Comparison of ENCODE assay signal across 8 mouse cellular contexts in the genomic region with DNA sequence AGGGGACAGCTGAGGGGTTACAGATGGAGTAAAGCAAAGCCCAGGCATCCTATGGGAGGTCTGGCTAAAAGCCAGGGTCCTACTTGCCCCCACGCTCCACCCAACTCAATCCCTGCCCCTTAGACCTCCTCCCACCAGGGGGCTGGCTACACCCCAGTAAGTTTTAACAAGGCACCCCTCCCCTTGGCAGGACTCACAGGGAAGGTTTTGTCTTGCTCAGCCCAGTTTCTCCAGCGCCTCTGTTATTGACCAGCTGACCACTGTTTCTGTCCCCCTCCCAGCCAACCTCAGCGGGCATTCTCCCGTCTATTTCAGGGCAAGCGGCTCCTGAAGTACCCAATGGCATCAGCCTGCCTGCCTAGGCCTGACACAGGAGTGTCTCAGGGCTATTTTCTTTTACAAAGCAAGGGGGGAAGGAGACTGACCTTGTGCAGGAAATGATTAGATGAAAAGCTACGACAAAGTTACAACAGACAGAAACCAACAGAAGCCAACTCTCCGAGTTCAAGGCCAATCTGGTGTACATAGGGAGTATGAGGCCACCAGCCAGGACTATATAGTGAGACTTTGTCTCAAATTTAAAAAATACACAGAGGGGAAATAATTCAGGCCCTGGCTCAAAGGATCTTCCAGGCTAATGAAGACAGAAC. TPM values are rescaled to one million over a fixed set of nuclear protein-coding genes. Genes with fewer than 3 reads are reported as not detected.
DNase-seq lines count a peak whose midpoint lies in the region; ATAC-seq and TF ChIP-seq lines count a peak whose summit lies in the region.

No protein-coding gene starts in this region.

- 0 out of 2 replicates have a peak overlapping the region, but pooled peaks have one; percentile 6 for H3K4me3 ChIP-seq in lung, embryonic 14.5 days (ENCODE audit: low read depth, low read length)
- H3K4me3 ChIP-seq in embryonic facial prominence, embryonic 14.5 days (ENCODE audit: low read depth, low read length): no peak overlapping the region
- peak overlapping the region; percentile 29 for H3K4me3 ChIP-seq in stomach, embryonic 16.5 days (replicated peaks; ENCODE audit: low read length)
- H3K4me3 ChIP-seq in midbrain, embryonic 15.5 days: no peak overlapping the region

- peaks cover 8% of the 10 kb centered on the region; the same call in 1 of the 2 replicates for H3K36me3 ChIP-seq in lung, embryonic 14.5 days (ENCODE audit: insufficient read depth)
- peaks cover 5% of the 10 kb centered on the region; the same call in 1 of the 2 replicates for H3K36me3 ChIP-seq in embryonic facial prominence, embryonic 14.5 days (ENCODE audit: control insufficient read depth, insufficient read depth, low read length)
- peaks cover 4% of the 10 kb centered on the region; the same call in 1 of the 2 replicates for H3K36me3 ChIP-seq in stomach, embryonic 16.5 days (ENCODE audit: control insufficient read depth, insufficient read depth, low read length)
- H3K36me3 ChIP-seq in midbrain, embryonic 15.5 days (replicated peaks): no peaks in the 10 kb centered on the region

- H3K27me3 ChIP-seq in lung, embryonic 14.5 days (ENCODE audit: insufficient read depth, low read length): no peaks in the 10 kb centered on the region
- no peaks in the 10 kb centered on the region for H3K27me3 ChIP-seq in embryonic facial prominence, embryonic 14.5 days (replicated peaks; ENCODE audit: control insufficient read depth, insufficient read depth, low read length)
- no peaks in the 10 kb centered on the region for H3K27me3 ChIP-seq in stomach, embryonic 16.5 days (ENCODE audit: control insufficient read depth, insufficient read depth, low read length)
- H3K27me3 ChIP-seq in midbrain, embryonic 15.5 days (replicated peaks): no peaks in the 10 kb centered on the region

- H3K9me3 ChIP-seq in lung, embryonic 14.5 days (ENCODE audit: low read depth, low read length): no peaks in the 10 kb centered on the region
- H3K9me3 ChIP-seq in embryonic facial prominence, embryonic 14.5 days (ENCODE audit: control insufficient read depth, low read length): no peaks in the 10 kb centered on the region
- H3K9me3 ChIP-seq in stomach, embryonic 16.5 days (replicated peaks; ENCODE audit: control insufficient read depth, low read length): no peaks in the 10 kb centered on the region
- no peaks in the 10 kb centered on the region for H3K9me3 ChIP-seq in midbrain, embryonic 15.5 days

- H3K4me1 ChIP-seq in lung, embryonic 14.5 days (ENCODE audit: insufficient read depth): peaks cover 36% of the 10 kb centered on the region
- peaks cover 25% of the 10 kb centered on the region for H3K4me1 ChIP-seq in embryonic facial prominence, embryonic 14.5 days (ENCODE audit: control insufficient read depth, insufficient read depth, low read length)
- H3K4me1 ChIP-seq in stomach, embryonic 16.5 days (ENCODE audit: control insufficient read depth, insufficient read depth, low read length): peaks cover 29% of the 10 kb centered on the region
- peaks cover 19% of the 10 kb centered on the region for H3K4me1 ChIP-seq in midbrain, embryonic 15.5 days

- peak; percentile 44 for DNase-seq in adrenal gland, postnatal 10 days
- DNase-seq in adrenal gland, postnatal 4 days (ENCODE audit: low spot score in 2 of 2): no peak
- peak; percentile 72 for DNase-seq in lung, embryonic 14.5 days
- DNase-seq in lung, postnatal 14 days: no peak
- DNase-seq in embryonic facial prominence, embryonic 14.5 days (ENCODE audit: low spot score): no peak
- peak; percentile 35 to 52 for DNase-seq in heart, postnatal 36 days

- peak overlapping the region; percentile 74 for H3K4me2 ChIP-seq in lung, embryonic 14.5 days
- 0 out of 2 replicates have a peak overlapping the region, but pooled peaks have one; percentile 13 for H3K4me2 ChIP-seq in embryonic facial prominence, embryonic 14.5 days (ENCODE audit: low read depth, low read length)
- peak overlapping the region; percentile 65 for H3K4me2 ChIP-seq in stomach, embryonic 16.5 days (ENCODE audit: low read depth, low read length)
- H3K4me2 ChIP-seq in midbrain, embryonic 15.5 days: no peak overlapping the region

- intact Hi-C loops in heart, postnatal 36 days (cut with DNase I): loop anchor here (5.0 kb wide), 1 partner anchor 115 kb away; a partner anchor contains a TSS

- peak overlapping the region; percentile 68 for H3K27ac ChIP-seq in lung, embryonic 14.5 days (ENCODE audit: low read depth)
- H3K27ac ChIP-seq in embryonic facial prominence, embryonic 14.5 days (replicated peaks; ENCODE audit: low read depth, low read length): no peak overlapping the region; the same call in 1 of the 2 replicates
- peak overlapping the region; percentile 83 for H3K27ac ChIP-seq in stomach, embryonic 16.5 days (ENCODE audit: low read length)
- no peak overlapping the region for H3K27ac ChIP-seq in midbrain, embryonic 15.5 days

- TF ChIP-seq CTCF in lung, embryonic 14.5 days (IDR thresholded peaks at IDR 0.05; ENCODE audit: low read depth): peak; percentile 28; the same call in 1 of the 2 replicates

- no peak for ATAC-seq in lung, embryonic 14.5 days (ENCODE audit: insufficient read depth)
- no peak for ATAC-seq in embryonic facial prominence, embryonic 14.5 days (ENCODE audit: low read depth)
- no peak for ATAC-seq in stomach, embryonic 16.5 days (ENCODE audit: insufficient read depth, low FRiP score)
- ATAC-seq in midbrain, embryonic 15.5 days (replicated peaks): no peak

- 41% methylated on average over 7 of the region's 7 CpGs for WGBS in lung, embryonic 14.5 days
- 37% methylated on average over 7 of the region's 7 CpGs for WGBS in embryonic facial prominence, embryonic 14.5 days
- WGBS in stomach, embryonic 16.5 days: 40% methylated on average over 7 of the region's 7 CpGs
- 27% methylated on average over 7 of the region's 7 CpGs for WGBS in midbrain, embryonic 15.5 days

- 0 out of 2 replicates have a peak overlapping the region, but pooled peaks have one; percentile 18 for H3K9ac ChIP-seq in lung, embryonic 14.5 days
- H3K9ac ChIP-seq in embryonic facial prominence, embryonic 14.5 days (ENCODE audit: low read depth, low read length): no peak overlapping the region; the same call in 1 of the 2 replicates
- H3K9ac ChIP-seq in stomach, embryonic 16.5 days (ENCODE audit: low read length): peak overlapping the region; percentile 56
- no peak overlapping the region for H3K9ac ChIP-seq in midbrain, embryonic 15.5 days

RNA-seq across cellular contexts. Expression of a gene that starts 2.9 kb away (rescaled TPM):
- 10 to 100 TPM; 32.5 to 37.8 TPM for total RNA-seq in adrenal gland, postnatal 10 days (2021)
- 10 to 100 TPM; 44.7 to 45.4 TPM for total RNA-seq in adrenal gland, postnatal 4 days (2021)
- polyA plus RNA-seq in lung, embryonic 14.5 days (2014; fragmentation: Nextera tagmentation; extraction: Ambion mirVana): 20.9 and 21.8 TPM in 2 replicates
- 12.9 and 14.3 TPM in 2 replicates for polyA plus RNA-seq in embryonic facial prominence, embryonic 14.5 days (2014; fragmentation: Nextera tagmentation; extraction: Ambion mirVana)
- 10 to 100 TPM; 13.3 to 15.3 TPM for total RNA-seq in heart, postnatal 36 days (2021)
- 21.4 and 23.0 TPM in 2 replicates for polyA plus RNA-seq in stomach, embryonic 16.5 days (2015; fragmentation: Nextera tagmentation; extraction: Ambion mirVana)
- 4.5 and 5.0 TPM in 2 replicates for polyA plus RNA-seq in midbrain, embryonic 15.5 days (2015; fragmentation: Nextera tagmentation; extraction: Ambion mirVana)

RNA-seq across cellular contexts. Expression of a gene that starts 10.0 kb away (rescaled TPM):
- 1 to 10 TPM; 2.0 to 3.3 TPM for total RNA-seq in adrenal gland, postnatal 10 days (2021)
- 1 to 10 TPM; 4.8 to 4.9 TPM for total RNA-seq in adrenal gland, postnatal 4 days (2021)
- 16.1 and 18.4 TPM in 2 replicates for polyA plus RNA-seq in lung, embryonic 14.5 days (2014; fragmentation: Nextera tagmentation; extraction: Ambion mirVana)
- 5.9 and 7.2 TPM in 2 replicates for polyA plus RNA-seq in embryonic facial prominence, embryonic 14.5 days (2014; fragmentation: Nextera tagmentation; extraction: Ambion mirVana)
- total RNA-seq in heart, postnatal 36 days (2021): under 1 TPM; 0.30 to 0.61 TPM
- polyA plus RNA-seq in stomach, embryonic 16.5 days (2015; fragmentation: Nextera tagmentation; extraction: Ambion mirVana): 12.2 and 12.7 TPM in 2 replicates
- polyA plus RNA-seq in midbrain, embryonic 15.5 days (2015; fragmentation: Nextera tagmentation; extraction: Ambion mirVana): 2.3 and 2.7 TPM in 2 replicates

RNA-seq across cellular contexts. Expression of a gene that starts 52.5 kb away (rescaled TPM):
- 10 to 100 TPM; 49.7 to 61.5 TPM for total RNA-seq in adrenal gland, postnatal 10 days (2021)
- total RNA-seq in adrenal gland, postnatal 4 days (2021): 10 to 100 TPM; 45.2 to 45.6 TPM
- 20.3 and 25.3 TPM in 2 replicates for polyA plus RNA-seq in lung, embryonic 14.5 days (2014; fragmentation: Nextera tagmentation; extraction: Ambion mirVana)
- polyA plus RNA-seq in embryonic facial prominence, embryonic 14.5 days (2014; fragmentation: Nextera tagmentation; extraction: Ambion mirVana): 13.6 and 13.8 TPM in 2 replicates
- 10 to 100 TPM; 35.7 to 37.9 TPM for total RNA-seq in heart, postnatal 36 days (2021)
- 20.4 and 22.9 TPM in 2 replicates for polyA plus RNA-seq in stomach, embryonic 16.5 days (2015; fragmentation: Nextera tagmentation; extraction: Ambion mirVana)
- polyA plus RNA-seq in midbrain, embryonic 15.5 days (2015; fragmentation: Nextera tagmentation; extraction: Ambion mirVana): 3.6 and 3.8 TPM in 2 replicates

RNA-seq across cellular contexts. Expression of a gene that starts 57.0 kb away (rescaled TPM):
- under 1 TPM in 1 of 2 experiments, not detected in 1; 0.45 TPM for total RNA-seq in adrenal gland, postnatal 10 days (2021)
- 1 to 10 TPM; 1.1 to 1.3 TPM for total RNA-seq in adrenal gland, postnatal 4 days (2021)
- polyA plus RNA-seq in lung, embryonic 14.5 days (2014; fragmentation: Nextera tagmentation; extraction: Ambion mirVana): 0.12 TPM in 1 of 2 replicates, not detected in the other
- polyA plus RNA-seq in embryonic facial prominence, embryonic 14.5 days (2014; fragmentation: Nextera tagmentation; extraction: Ambion mirVana): not detected in 2 replicates
- not detected for total RNA-seq in heart, postnatal 36 days (2021)
- polyA plus RNA-seq in stomach, embryonic 16.5 days (2015; fragmentation: Nextera tagmentation; extraction: Ambion mirVana): 0.19 and 0.65 TPM in 2 replicates
- polyA plus RNA-seq in midbrain, embryonic 15.5 days (2015; fragmentation: Nextera tagmentation; extraction: Ambion mirVana): 1.0 and 1.7 TPM in 2 replicates

Comparison
In these comparisons a context has a peak if more than half of its experiments do, and no peak if none do; other contexts are left out.
1. DNase-seq: peak in adrenal gland, postnatal 10 days (single experiment), lung, embryonic 14.5 days (single experiment) and heart, postnatal 36 days (2 of 2); none in adrenal gland, postnatal 4 days (0 of 2), lung, postnatal 14 days (single experiment) and embryonic facial prominence, embryonic 14.5 days (single experiment).
2. H3K27ac ChIP-seq: peak in lung, embryonic 14.5 days (single experiment) and stomach, embryonic 16.5 days (single experiment); none in embryonic facial prominence, embryonic 14.5 days (single experiment) and midbrain, embryonic 15.5 days (single experiment).
3. H3K4me3 ChIP-seq: peak in lung, embryonic 14.5 days (single experiment) and stomach, embryonic 16.5 days (single experiment); none in embryonic facial prominence, embryonic 14.5 days (single experiment) and midbrain, embryonic 15.5 days (single experiment).
4. H3K9ac ChIP-seq: peak in lung, embryonic 14.5 days (single experiment) and stomach, embryonic 16.5 days (single experiment); none in embryonic facial prominence, embryonic 14.5 days (single experiment) and midbrain, embryonic 15.5 days (single experiment).